In genomic region chr4:141311078-141311477, GRCm38 (mm10) we compare ENCODE assay signal across 9 mouse cellular contexts. TPM values are rescaled to one million over a fixed set of nuclear protein-coding genes. Genes with fewer than 3 reads are reported as not detected.
DNase-seq lines count a peak whose midpoint lies in the region; ATAC-seq and TF ChIP-seq lines count a peak whose summit lies in the region.
"Had no signal": no experiment of that assay in that cellular context is flagged by ENCODE, and none has a peak within 500 bp of the region (broad histone marks: within the 10 kb centered on the region; RNA-seq: fewer than 3 reads in every experiment).

No protein-coding gene starts in this region.

- no peak overlapping the region for H3K4me2 ChIP-seq in hindbrain, embryonic 11.5 days (replicated peaks; ENCODE audit: low read depth, low read length)
- no peak overlapping the region for H3K4me2 ChIP-seq in intestine, embryonic 16.5 days (ENCODE audit: low read depth, low read length)
- H3K4me2 ChIP-seq in lung, embryonic 16.5 days (ENCODE audit: low read depth, low read length): peak overlapping the region; percentile 26
- no peak overlapping the region for H3K4me2 ChIP-seq in forebrain, embryonic 12.5 days
- no peak overlapping the region for H3K4me2 ChIP-seq in forebrain, embryonic 16.5 days (ENCODE audit: low read length)
- H3K4me2 ChIP-seq in hindbrain, postnatal 0 days (ENCODE audit: low read depth, low read length): no peak overlapping the region
- H3K4me2 ChIP-seq: hindbrain, embryonic 14.5 days had no signal

- 81% methylated on average over 7 of the region's 7 CpGs for WGBS in hindbrain, embryonic 10.5 days
- WGBS in hindbrain, embryonic 11.5 days: 75% methylated on average over 7 of the region's 7 CpGs
- WGBS in intestine, embryonic 16.5 days: 55% methylated on average over 7 of the region's 7 CpGs
- WGBS in lung, embryonic 16.5 days: 42% methylated on average over 7 of the region's 7 CpGs
- WGBS in forebrain, embryonic 12.5 days: 75% methylated on average over 7 of the region's 7 CpGs
- WGBS in forebrain, embryonic 16.5 days: 85% methylated on average over 7 of the region's 7 CpGs
- 72% methylated on average over 7 of the region's 7 CpGs for WGBS in hindbrain, postnatal 0 days

- no peaks in the 10 kb centered on the region for H3K9me3 ChIP-seq in hindbrain, embryonic 10.5 days
- no peaks in the 10 kb centered on the region for H3K9me3 ChIP-seq in hindbrain, embryonic 11.5 days (ENCODE audit: control insufficient read depth, low read length)
- H3K9me3 ChIP-seq in intestine, embryonic 16.5 days (ENCODE audit: control insufficient read depth, low read length): no peaks in the 10 kb centered on the region
- H3K9me3 ChIP-seq in lung, embryonic 16.5 days (ENCODE audit: control insufficient read depth, low read length): no peaks in the 10 kb centered on the region
- no peaks in the 10 kb centered on the region for H3K9me3 ChIP-seq in forebrain, embryonic 12.5 days
- no peaks in the 10 kb centered on the region for H3K9me3 ChIP-seq in forebrain, embryonic 16.5 days (ENCODE audit: control insufficient read depth, low read length)
- H3K9me3 ChIP-seq in hindbrain, postnatal 0 days (ENCODE audit: low read length): no peaks in the 10 kb centered on the region

- H3K27me3 ChIP-seq in hindbrain, embryonic 10.5 days (ENCODE audit: insufficient read depth, poor library complexity, severe bottlenecking): no peaks in the 10 kb centered on the region; the same call in 1 of the 2 replicates
- no peaks in the 10 kb centered on the region for H3K27me3 ChIP-seq in hindbrain, embryonic 11.5 days (ENCODE audit: control insufficient read depth, insufficient read depth, low read length)
- no peaks in the 10 kb centered on the region for H3K27me3 ChIP-seq in intestine, embryonic 16.5 days (replicated peaks; ENCODE audit: control insufficient read depth, insufficient read depth, low read length)
- no peaks in the 10 kb centered on the region for H3K27me3 ChIP-seq in lung, embryonic 16.5 days (ENCODE audit: control insufficient read depth, insufficient read depth, low read depth, low read length)
- peaks cover 6% of the 10 kb centered on the region for H3K27me3 ChIP-seq in forebrain, embryonic 12.5 days
- no peaks in the 10 kb centered on the region for H3K27me3 ChIP-seq in forebrain, embryonic 16.5 days (replicated peaks; ENCODE audit: control insufficient read depth, insufficient read depth, low read length)
- no peaks in the 10 kb centered on the region for H3K27me3 ChIP-seq in hindbrain, postnatal 0 days (ENCODE audit: insufficient read depth, low read length)

- no peak for TF ChIP-seq CTCF in hindbrain, postnatal 0 days (IDR thresholded peaks at IDR 0.05; ENCODE audit: low read depth)

- H3K36me3 ChIP-seq in hindbrain, embryonic 10.5 days: peaks cover 29% of the 10 kb centered on the region
- no peaks in the 10 kb centered on the region for H3K36me3 ChIP-seq in hindbrain, embryonic 11.5 days (ENCODE audit: control insufficient read depth, insufficient read depth, low read length)
- no peaks in the 10 kb centered on the region for H3K36me3 ChIP-seq in intestine, embryonic 16.5 days (ENCODE audit: control insufficient read depth, insufficient read depth, low read length)
- H3K36me3 ChIP-seq in lung, embryonic 16.5 days (ENCODE audit: control insufficient read depth, insufficient read depth, low read length): peaks cover 5% of the 10 kb centered on the region; the same call in 1 of the 2 replicates
- no peaks in the 10 kb centered on the region for H3K36me3 ChIP-seq in forebrain, embryonic 12.5 days (replicated peaks)
- H3K36me3 ChIP-seq in forebrain, embryonic 16.5 days (ENCODE audit: control insufficient read depth, insufficient read depth): no peaks in the 10 kb centered on the region
- H3K36me3 ChIP-seq in hindbrain, postnatal 0 days (ENCODE audit: insufficient read depth, low read length): no peaks in the 10 kb centered on the region

- H3K9ac ChIP-seq in hindbrain, embryonic 11.5 days (ENCODE audit: low read depth, low read length): no peak overlapping the region
- H3K9ac ChIP-seq in intestine, embryonic 16.5 days (ENCODE audit: low read depth, low read length): peak overlapping the region; percentile 50; the same call in 1 of the 2 replicates
- H3K9ac ChIP-seq in lung, embryonic 16.5 days (ENCODE audit: low read length): peak overlapping the region; percentile 7; the same call in 1 of the 2 replicates
- H3K9ac ChIP-seq in forebrain, embryonic 12.5 days: no peak overlapping the region
- no peak overlapping the region for H3K9ac ChIP-seq in forebrain, embryonic 16.5 days (replicated peaks; ENCODE audit: low read depth, low read length)
- no peak overlapping the region for H3K9ac ChIP-seq in hindbrain, postnatal 0 days (replicated peaks; ENCODE audit: low read length)
- H3K9ac ChIP-seq: hindbrain, embryonic 14.5 days had no signal

- H3K27ac ChIP-seq in hindbrain, embryonic 10.5 days: peak overlapping the region; percentile 85
- no peak overlapping the region for H3K27ac ChIP-seq in hindbrain, embryonic 11.5 days (ENCODE audit: low read depth, low read length)
- peak overlapping the region; percentile 77 for H3K27ac ChIP-seq in intestine, embryonic 16.5 days (ENCODE audit: low read length)
- H3K27ac ChIP-seq in lung, embryonic 16.5 days (ENCODE audit: low read length): peak overlapping the region; percentile 85
- no peak overlapping the region for H3K27ac ChIP-seq in forebrain, embryonic 12.5 days
- no peak overlapping the region for H3K27ac ChIP-seq in forebrain, embryonic 16.5 days (ENCODE audit: low read length)
- no peak overlapping the region for H3K27ac ChIP-seq in hindbrain, postnatal 0 days
- H3K27ac ChIP-seq: hindbrain, embryonic 14.5 days had no signal

- ATAC-seq in hindbrain, embryonic 11.5 days (ENCODE audit: low FRiP score): no peak
- ATAC-seq in intestine, embryonic 16.5 days: no peak
- 0 out of 2 replicates have a peak, but pooled peaks have one; percentile 11 for ATAC-seq in lung, embryonic 16.5 days (ENCODE audit: low read depth)
- ATAC-seq in forebrain, embryonic 12.5 days (ENCODE audit: low FRiP score): no peak
- no peak for ATAC-seq in forebrain, embryonic 16.5 days
- ATAC-seq in hindbrain, postnatal 0 days: no peak

- no peak for DNase-seq in hindbrain, embryonic 10.5 days (ENCODE audit: low spot score)
- DNase-seq in hindbrain, embryonic 11.5 days (ENCODE audit: low spot score): no peak
- DNase-seq in adrenal gland, postnatal 14 days: peak; percentile 84
- DNase-seq in hindbrain, postnatal 0 days (ENCODE audit: low spot score): no peak

- peaks cover 85% of the 10 kb centered on the region for H3K4me1 ChIP-seq in hindbrain, embryonic 10.5 days (replicated peaks)
- H3K4me1 ChIP-seq in hindbrain, embryonic 11.5 days (replicated peaks; ENCODE audit: control insufficient read depth, insufficient read depth, low read length): peaks cover 15% of the 10 kb centered on the region; the same call in 1 of the 2 replicates
- H3K4me1 ChIP-seq in intestine, embryonic 16.5 days (ENCODE audit: control insufficient read depth, insufficient read depth, low read length): peaks cover 68% of the 10 kb centered on the region
- peaks cover 62% of the 10 kb centered on the region for H3K4me1 ChIP-seq in lung, embryonic 16.5 days (replicated peaks; ENCODE audit: control insufficient read depth, insufficient read depth, low read length)
- H3K4me1 ChIP-seq in forebrain, embryonic 12.5 days: peaks cover 59% of the 10 kb centered on the region
- peaks cover 6% of the 10 kb centered on the region for H3K4me1 ChIP-seq in forebrain, embryonic 16.5 days (replicated peaks; ENCODE audit: control insufficient read depth, insufficient read depth, low read length)
- H3K4me1 ChIP-seq in hindbrain, postnatal 0 days (ENCODE audit: insufficient read depth, low read length): no peaks in the 10 kb centered on the region; the same call in 1 of the 2 replicates

- no peak overlapping the region for H3K4me3 ChIP-seq in hindbrain, embryonic 10.5 days
- H3K4me3 ChIP-seq in hindbrain, embryonic 11.5 days (ENCODE audit: low read depth, low read length): no peak overlapping the region
- no peak overlapping the region for H3K4me3 ChIP-seq in intestine, embryonic 16.5 days (ENCODE audit: low read length)
- H3K4me3 ChIP-seq in lung, embryonic 16.5 days (ENCODE audit: low read length): no peak overlapping the region
- H3K4me3 ChIP-seq in forebrain, embryonic 12.5 days (replicated peaks): no peak overlapping the region
- no peak overlapping the region for H3K4me3 ChIP-seq in forebrain, embryonic 16.5 days (replicated peaks; ENCODE audit: low read length)
- H3K4me3 ChIP-seq in hindbrain, postnatal 0 days (ENCODE audit: low read length): no peak overlapping the region

RNA-seq across cellular contexts. Expression of gene Epha2, which starts 10.0 kb away (rescaled TPM):
- 3.3 and 4.4 TPM in 2 replicates for polyA plus RNA-seq in hindbrain, embryonic 10.5 days (2016; fragmentation: Nextera tagmentation; extraction: Ambion mirVana)
- 0.82 and 1.1 TPM in 2 replicates for polyA plus RNA-seq in hindbrain, embryonic 11.5 days (2014; fragmentation: Nextera tagmentation; extraction: Ambion mirVana)
- total RNA-seq in adrenal gland, postnatal 14 days (2021): 18.8 and 19.4 TPM in 2 replicates
- 7.6 and 8.5 TPM in 2 replicates for polyA plus RNA-seq in intestine, embryonic 16.5 days (2015; fragmentation: Nextera tagmentation; extraction: Ambion mirVana)
- polyA plus RNA-seq in lung, embryonic 16.5 days (2015; fragmentation: Nextera tagmentation; extraction: Ambion mirVana): 11.6 and 11.8 TPM in 2 replicates
- polyA plus RNA-seq in forebrain, embryonic 12.5 days (2016; fragmentation: Nextera tagmentation; extraction: Ambion mirVana): 1.9 and 2.0 TPM in 2 replicates
- 0.92 and 1.5 TPM in 2 replicates for polyA plus RNA-seq in forebrain, embryonic 16.5 days (2015; fragmentation: Nextera tagmentation; extraction: Ambion mirVana)
- total RNA-seq in hindbrain, postnatal 0 days (2014; rRNA removed): 1.6 and 3.5 TPM in 2 replicates
- 0.44 and 0.46 TPM in 2 replicates for polyA plus RNA-seq in hindbrain, postnatal 0 days (2015; fragmentation: Nextera tagmentation; extraction: Ambion mirVana)

RNA-seq across cellular contexts. Expression of gene Fam131c, which starts 56.9 kb away (rescaled TPM):
- polyA plus RNA-seq in hindbrain, embryonic 10.5 days (2016; fragmentation: Nextera tagmentation; extraction: Ambion mirVana): 0.65 and 0.81 TPM in 2 replicates
- polyA plus RNA-seq in hindbrain, embryonic 11.5 days (2014; fragmentation: Nextera tagmentation; extraction: Ambion mirVana): 0.69 and 0.91 TPM in 2 replicates
- 11.0 and 16.9 TPM in 2 replicates for total RNA-seq in adrenal gland, postnatal 14 days (2021)
- polyA plus RNA-seq in intestine, embryonic 16.5 days (2015; fragmentation: Nextera tagmentation; extraction: Ambion mirVana): 1.5 and 1.6 TPM in 2 replicates
- polyA plus RNA-seq in lung, embryonic 16.5 days (2015; fragmentation: Nextera tagmentation; extraction: Ambion mirVana): 3.3 and 3.6 TPM in 2 replicates
- polyA plus RNA-seq in forebrain, embryonic 12.5 days (2016; fragmentation: Nextera tagmentation; extraction: Ambion mirVana): 1.00 and 1.1 TPM in 2 replicates
- 11.6 and 19.8 TPM in 2 replicates for polyA plus RNA-seq in forebrain, embryonic 16.5 days (2015; fragmentation: Nextera tagmentation; extraction: Ambion mirVana)
- 95.3 and 103 TPM in 2 replicates for total RNA-seq in hindbrain, postnatal 0 days (2014; rRNA removed)
- 41.7 and 46.3 TPM in 2 replicates for polyA plus RNA-seq in hindbrain, postnatal 0 days (2015; fragmentation: Nextera tagmentation; extraction: Ambion mirVana)

Comparison
In these comparisons a context has a peak if more than half of its experiments do, and no peak if none do; other contexts are left out.
1. H3K27ac ChIP-seq: peak in hindbrain, embryonic 10.5 days (single experiment), intestine, embryonic 16.5 days (single experiment) and lung, embryonic 16.5 days (single experiment); none in hindbrain, embryonic 11.5 days (single experiment), forebrain, embryonic 12.5 days (single experiment), forebrain, embryonic 16.5 days (single experiment) and hindbrain, postnatal 0 days (single experiment).
2. H3K9ac ChIP-seq: peak in intestine, embryonic 16.5 days (single experiment) and lung, embryonic 16.5 days (single experiment); none in hindbrain, embryonic 11.5 days (single experiment), forebrain, embryonic 12.5 days (single experiment), forebrain, embryonic 16.5 days (single experiment) and hindbrain, postnatal 0 days (single experiment).